Mouse (Mus musculus): Measurements from ENCODE around the gene Msantd2. TPM values are rescaled to one million over a fixed set of nuclear protein-coding genes. Genes with fewer than 3 reads are reported as not detected.

The Msantd2 gene
- total RNA-seq, 2 experiments from 2014 or later: 22.9 to 23.1 TPM

DNA sequence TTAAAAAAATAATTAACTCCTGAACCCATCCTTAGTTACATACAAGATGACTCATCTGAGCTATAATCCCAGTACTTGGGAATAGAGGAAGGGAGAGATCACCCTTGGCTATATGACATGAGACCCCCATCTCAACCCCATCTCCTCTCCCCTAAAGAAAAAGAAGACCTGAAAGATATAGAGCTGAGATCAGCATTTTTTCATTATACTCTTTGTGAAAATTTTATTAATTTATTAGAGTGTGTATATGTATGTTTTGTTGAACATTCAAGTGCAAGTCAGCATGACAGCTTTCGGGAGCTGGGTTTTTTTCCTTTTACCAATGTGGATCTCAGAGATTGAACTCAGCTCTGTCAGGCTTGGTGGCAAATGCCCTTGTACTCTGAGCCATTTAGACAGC, 12.1 kb downstream of the Msantd2 start:
- no peak for DNase-seq (ENCODE audit: low spot score in 2 of 2)

DNA sequence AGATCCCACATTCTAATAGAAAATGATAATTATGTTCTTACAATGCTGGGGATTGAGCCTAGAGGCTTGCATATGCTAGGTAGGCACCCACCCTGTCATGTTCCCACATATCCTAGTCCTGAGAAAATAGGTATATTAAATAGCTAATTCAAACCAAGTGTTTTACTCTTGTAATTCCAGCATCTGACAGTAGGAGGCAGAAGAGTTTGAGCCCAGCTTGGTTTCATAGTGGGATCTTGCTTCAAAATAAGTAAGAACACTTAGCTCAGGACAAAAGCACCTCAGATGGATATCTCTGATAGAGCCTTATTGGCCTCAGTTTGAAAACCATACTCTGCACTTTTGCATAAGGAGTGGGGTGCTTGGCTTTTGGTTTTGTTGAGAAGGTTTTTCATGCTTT, 15.2 kb downstream of the Msantd2 start:
- no peak for DNase-seq (ENCODE audit: low spot score in 2 of 2)

DNA sequence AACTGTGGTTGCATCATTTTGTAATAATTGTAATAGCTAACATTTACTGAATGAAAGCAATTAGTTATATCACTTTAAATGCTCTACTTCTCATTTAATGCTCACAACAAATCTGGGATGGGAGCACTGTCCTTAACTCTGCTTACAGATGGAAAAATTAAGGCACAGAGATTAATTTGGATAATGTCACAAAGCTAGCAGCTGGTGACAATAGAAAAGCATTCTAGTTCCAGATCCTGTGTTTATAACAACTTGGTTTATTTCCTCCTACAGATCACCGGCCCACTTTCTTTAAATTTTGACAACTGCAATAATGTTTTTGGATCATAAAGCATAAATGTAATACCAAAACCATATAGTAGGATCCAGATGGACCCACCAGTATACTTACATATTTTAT, 16.9 kb downstream of the Msantd2 start:
- DNase-seq (ENCODE audit: low spot score in 2 of 2): peak in 1 of 2 experiments; percentile 54

DNA sequence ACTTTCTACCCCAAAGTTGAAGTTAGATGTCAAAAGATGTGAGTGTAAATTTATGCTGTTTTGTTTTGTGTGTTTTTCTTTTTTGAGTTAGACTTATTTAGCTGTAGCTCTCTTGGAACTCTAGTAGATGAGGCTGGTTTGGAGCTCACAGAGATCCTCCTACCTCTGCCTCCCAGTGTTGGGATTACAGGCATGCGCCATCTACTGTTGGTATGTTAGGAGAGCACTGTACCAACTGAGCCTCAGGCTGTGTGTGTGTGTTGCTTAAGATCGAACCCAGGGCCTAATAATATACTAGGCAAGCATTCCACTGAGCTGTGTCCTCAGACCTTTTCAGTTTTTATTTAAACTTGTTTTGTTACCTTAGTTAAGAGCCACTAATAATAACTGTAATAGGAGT, 23.0 kb downstream of the Msantd2 start:
- no peak for DNase-seq (ENCODE audit: low spot score in 2 of 2)

DNA sequence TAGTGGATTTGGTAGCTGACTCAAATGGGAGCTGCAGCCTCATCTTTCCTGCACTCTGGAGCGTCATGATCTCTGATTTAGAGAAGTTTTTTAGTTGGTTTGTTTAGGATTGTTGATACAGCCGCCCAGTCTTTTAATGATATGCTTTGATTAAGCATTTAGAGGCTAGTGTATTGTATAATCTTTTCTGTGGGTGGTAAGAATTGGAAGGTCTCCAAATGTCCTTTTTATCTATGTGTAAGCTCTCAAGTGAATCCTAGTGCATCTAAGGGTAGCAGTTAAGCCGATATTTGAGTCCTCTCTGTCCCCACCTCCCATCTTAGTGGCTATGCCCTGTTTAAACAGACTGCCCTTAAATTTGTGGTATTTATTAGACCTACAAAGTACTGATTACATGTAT, 25.3 kb downstream of the Msantd2 start:
- DNase-seq (ENCODE audit: low spot score in 2 of 2): no peak

DNA sequence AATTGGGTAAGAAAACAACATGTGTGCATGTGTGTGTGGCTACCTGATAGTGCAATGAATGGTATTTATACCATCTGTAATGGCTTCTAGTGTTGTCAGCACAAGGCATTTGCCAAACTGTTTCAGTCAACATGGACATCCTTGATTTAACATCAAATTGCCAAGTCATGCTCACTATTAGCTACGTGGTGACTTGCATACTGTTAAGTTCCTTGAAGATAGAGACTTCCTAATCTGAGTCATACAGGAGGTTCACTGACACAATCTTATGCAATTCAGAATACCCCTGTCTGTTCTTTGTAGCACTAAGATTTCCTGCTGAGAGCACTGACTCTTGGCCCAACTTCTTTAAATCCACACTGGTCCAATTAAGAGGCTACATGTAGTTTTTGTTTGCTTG, 28.3 kb downstream of the Msantd2 start:
- no peak for DNase-seq (ENCODE audit: low spot score in 2 of 2)

DNA sequence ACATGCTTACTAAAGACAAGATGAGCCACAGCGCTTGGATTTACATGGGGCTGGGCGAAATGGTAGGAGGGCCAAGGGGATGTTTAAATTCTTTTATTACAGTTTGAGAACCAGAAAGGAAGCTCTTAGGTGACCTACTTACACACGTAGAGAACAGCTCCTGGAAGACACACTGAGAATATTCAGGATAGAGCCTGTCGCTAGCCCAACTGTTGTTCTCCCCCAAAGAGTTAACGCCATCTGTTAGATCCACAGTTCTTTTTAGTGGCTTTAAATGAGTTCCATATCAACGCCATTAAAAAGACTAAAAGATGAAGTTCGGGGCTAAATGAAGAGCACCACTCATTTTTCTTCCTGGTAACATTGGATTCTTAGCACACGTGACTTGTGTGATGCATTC, 29.9 kb downstream of the Msantd2 start:
- DNase-seq (ENCODE audit: low spot score in 2 of 2): peak in 1 of 2 experiments; percentile 60

DNA sequence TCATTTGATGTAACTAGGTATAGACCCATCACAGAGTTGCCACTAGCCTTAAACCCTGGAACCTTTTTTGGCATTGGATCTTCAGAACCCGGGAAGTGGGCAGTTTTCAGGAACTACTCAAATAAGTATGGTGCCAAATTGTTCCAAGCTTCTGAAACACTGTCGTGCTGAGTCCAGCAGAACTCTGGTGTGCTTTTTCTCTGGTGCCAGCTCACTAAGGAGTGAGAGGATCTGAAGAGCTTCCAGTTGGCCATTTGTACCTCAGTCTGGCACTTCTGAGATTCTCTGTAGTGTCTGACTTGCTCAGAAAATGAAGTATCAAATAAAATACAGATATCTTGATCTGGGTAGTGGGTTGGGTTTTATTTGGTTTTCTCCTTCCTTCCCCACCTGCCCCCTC, 30.9 kb downstream of the Msantd2 start:
- DNase-seq (ENCODE audit: low spot score in 2 of 2): no peak

DNA sequence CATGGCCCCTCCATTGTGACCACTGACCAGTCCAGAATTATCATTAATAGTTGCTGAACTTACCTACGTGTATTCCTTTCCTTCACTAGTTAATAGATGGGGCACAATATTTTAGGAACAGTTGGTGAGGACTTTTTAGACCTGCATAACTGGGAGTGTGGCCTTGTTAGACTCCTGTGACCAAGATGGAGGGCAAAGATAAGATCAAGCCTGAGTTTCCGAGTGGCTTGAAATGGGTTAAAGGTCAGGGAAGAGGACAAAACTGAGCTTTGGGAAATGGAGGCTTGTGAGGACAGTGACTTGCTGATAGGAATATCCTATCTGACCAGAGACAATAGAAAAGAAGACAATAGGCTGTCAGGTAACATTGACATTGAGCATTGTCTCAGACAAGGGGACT, 36.3 kb downstream of the Msantd2 start:
- no peak for DNase-seq (ENCODE audit: low spot score in 2 of 2)

DNA sequence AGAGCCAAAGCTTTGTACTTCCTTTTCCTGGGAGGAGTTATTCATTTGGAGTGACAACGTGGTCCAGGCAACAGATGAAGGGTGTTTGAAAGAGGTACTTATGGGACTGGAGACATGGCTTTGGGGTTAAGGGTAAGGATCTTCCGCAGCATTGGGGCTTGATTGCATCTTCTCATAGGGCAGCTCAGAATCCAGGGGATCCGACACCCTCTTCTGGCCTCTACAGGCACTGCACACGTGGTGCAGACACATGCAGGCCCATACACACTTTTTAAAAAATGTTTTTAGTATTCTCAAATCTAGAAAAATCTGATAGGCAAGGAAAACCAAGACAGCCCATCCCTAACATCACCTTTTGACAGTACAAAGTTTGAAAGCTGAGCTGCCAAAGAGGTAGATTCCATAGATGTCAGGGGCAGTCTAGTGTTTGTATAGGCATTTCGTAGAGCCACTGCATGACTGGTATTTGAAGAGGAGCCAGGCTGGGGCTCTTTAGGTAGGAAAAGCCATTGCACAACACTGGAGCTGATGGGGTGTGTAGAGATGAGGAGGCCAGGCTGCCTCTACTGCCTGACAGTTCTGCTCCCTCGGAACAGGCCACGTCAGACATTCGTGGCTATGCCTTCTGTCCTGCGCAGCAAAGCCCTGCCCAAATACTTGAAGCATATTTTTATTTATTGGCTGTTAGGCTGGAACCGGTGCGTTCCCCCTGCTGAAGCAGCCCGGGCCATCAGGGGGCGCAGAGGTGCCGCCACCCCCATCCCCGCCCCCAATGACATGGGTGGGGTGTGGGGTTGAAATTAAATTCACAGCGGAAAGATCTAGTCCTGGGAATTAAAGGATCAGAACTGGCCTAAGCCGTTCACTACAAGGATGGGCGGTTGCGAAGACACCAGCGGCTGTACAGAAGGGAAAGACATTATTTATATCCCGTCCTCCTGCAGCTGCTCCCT, 37.6 kb downstream of the Msantd2 start:
- DNase-seq (ENCODE audit: low spot score in 2 of 2): no peak

DNA sequence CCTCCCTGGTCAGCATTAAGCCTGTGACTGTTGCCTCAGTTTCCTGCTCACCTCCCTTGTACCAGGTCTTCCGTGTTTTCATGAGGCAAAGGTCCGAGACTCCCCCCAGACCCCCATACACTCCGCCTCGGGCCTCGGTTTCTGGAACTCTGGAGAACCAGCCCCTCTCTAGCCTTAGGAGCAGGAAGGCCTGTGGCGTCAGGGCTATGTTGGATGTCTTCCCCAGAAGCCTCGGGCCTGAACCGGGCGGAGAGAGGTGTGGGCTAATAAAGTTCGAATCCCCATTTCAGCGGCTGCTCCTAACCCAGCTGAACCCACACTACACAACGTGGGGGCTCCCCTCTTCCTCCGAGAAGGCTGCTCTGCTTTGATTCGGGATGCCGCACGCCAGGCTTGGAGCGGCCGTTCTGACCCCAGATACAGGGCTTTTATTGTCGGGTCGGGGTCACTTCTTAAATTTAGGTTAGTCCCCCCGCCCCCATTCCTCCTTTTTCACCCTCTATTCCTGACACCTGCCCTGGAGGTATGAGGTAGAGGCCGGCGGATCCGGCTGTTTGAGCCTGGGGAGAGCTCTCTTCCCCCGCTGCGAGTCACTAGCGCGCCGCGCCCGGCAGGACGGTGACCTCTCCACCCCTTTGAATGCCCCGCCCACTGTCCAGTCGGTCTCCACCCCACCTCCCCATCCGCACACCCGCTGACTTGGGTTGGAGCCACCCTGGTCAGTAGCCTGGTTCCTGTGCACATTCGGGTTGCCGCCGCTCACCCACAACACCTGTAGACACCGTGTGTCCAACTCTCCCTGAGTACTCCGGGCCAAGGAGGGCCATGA, 38.5 kb downstream of the Msantd2 start, which contains the start of gene Esam:
Esam (plus strand) TSS at position 683 of the 829 bp plus-strand sequence.
- no peak for DNase-seq (ENCODE audit: low spot score in 2 of 2)

DNA sequence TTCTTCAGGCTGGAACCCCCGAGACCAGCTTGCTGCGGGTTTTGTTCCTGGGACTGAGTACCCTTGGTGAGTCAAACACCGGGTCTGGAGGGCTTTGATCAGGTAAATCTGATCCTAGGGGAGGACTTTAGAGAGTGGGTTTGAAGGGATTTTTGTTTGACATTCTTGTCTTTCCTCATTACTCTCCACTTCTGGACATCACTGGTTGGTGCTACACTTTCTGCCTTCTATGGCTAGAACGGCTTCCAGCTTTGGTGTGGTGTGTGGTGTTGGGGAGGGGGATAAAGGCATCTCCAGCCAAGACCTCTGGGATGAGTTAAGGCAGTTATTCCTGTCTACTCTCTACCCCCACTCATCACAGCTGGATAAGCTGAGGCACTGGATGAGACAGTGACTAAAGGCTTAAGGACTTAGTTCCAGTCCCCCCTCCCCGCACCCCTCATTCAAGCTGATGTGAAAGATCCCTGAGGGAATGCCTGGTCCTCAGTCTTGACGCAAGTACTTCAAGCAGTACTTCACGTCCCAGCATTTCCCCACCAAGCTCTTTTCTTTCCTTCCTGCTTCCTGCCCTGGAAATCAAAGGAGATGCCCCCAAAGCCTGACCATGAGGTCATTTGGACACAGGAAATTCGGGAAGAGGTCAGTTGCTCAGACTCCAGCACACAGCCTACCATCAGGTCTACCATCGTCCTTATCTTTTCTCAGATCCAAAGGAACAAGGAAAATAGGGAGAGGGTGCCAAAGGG, 39.3 kb downstream of the Msantd2 start:
- DNase-seq (ENCODE audit: low spot score in 2 of 2): no peak

DNA sequence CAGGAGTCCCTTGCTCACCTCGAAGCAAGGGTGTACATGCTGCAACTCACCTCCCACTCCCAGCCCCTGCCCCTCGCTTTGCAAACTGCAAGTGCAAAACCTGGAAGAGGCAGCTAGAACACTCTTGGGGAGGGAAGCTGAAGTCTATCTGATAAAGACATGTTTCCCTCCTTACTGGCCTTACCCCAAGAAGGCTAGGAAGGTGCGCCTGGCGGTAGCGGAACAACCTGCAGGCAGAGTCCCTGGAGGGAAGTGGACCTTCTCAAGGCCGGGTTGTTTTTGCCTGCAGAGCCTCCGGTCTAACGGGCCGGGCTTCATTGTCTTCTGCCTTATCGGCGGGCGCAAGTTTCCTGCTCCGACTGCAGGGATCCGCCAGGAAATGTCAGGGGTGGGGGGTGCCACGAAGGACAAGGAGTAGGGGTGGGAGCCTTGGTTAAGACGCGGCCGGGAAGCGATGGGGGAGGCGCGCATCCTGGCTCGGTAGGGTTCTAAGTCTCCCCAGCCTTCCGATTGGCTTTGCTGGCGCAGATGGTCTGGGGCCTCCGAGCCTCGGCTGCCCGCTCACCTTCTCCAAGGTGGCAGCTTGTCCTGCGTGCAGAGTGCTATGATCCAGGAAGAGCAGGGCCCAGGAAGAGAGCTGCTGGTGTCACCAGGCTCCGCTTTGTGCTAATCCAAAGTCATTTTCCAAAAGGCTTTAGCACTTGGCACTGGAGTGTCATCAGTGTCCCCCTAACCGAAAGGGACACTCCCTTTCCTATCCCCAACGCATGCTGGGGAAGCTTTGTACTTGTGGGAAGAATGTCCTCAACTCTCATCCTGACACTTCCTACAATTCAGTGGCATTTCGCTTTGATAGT, 41.1 kb downstream of the Msantd2 start:
- no peak for DNase-seq (ENCODE audit: low spot score in 2 of 2)

DNA sequence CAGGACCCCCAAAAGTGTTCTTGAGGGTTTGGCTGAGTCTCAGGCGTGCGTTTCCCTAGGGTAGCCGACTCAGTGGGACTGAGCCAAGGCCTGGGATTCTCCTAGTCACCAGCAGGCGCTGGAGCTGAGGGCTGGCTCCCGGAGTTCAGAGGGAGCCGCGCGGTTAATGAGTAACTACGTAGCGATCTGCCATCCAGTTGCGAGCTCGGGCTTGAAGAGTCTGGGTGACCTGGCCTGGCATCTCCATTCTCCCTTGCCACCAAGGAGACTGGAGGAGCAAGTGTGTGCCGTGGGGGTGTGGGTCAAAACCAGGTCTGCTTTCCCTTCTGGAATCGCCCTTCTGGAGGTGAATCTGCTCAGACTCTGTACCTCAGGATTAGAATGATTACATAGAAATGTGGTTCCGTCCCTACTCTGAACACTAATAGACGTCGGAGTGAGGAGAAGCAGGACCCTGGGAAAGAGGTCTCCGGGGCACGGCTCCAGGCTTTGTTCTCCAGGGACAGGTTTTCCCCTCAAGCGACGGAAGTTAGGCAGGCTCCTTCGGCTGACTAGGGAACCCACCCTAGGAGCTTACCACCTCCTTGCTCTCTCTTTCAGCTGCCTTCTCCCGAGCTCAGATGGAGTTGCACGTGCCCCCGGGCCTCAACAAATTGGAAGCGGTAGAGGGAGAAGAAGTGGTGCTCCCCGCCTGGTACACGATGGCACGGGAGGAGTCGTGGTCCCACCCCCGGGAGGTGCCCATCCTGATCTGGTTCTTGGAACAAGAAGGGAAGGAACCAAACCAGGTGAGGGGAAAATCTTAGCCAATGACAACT, 42.0 kb downstream of the Msantd2 start:
- peak in 1 of 2 experiments; percentile 30 for DNase-seq (ENCODE audit: low spot score in 2 of 2)

DNA sequence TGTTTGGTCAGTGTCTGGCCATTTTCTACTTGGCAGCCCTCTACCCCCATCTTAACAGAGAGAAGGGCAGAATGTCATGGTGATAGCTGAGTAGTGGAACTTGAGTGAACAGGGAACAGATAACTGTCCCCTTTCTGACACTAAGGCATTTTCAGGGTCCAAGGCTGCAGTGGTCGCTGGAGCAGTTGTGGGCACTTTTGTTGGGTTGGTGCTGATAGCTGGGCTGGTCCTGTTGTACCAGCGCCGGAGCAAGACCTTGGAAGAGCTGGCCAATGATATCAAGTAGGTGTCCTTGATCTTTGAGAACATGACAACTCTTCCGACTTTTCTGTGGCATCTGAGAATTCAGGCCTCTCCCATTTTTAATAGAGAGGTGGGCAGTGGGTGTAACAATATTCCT, 47.7 kb downstream of the Msantd2 start:
- DNase-seq (ENCODE audit: low spot score in 2 of 2): no peak

DNA sequence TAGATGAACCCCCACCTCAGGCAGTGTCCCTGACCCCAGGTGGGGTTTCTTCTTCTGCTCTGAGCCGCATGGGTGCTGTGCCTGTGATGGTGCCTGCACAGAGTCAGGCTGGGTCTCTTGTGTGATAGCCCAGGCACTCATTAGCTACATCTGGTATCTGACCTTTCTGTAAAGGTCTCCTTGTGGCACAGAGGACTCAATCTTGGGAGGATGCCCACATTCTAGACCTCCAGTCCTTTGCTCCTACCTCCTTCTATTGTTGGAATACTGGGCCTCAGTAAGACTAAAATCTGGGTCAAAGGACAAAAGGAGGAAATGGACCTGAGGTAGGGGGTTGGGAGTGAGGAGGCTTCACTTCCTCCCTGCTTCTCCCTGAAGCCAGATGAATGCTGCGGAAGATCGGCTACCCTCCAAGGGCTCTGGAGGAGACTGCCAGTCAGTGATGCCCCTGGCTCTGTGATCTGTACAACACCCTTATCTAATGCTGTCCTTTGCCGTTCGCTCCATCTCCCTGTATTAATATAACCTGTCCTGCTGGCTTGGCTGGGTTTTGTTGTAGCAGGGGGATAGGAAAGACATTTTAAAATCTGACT, 48.6 kb downstream of the Msantd2 start:
- DNase-seq (ENCODE audit: low spot score in 2 of 2): no peak

DNA sequence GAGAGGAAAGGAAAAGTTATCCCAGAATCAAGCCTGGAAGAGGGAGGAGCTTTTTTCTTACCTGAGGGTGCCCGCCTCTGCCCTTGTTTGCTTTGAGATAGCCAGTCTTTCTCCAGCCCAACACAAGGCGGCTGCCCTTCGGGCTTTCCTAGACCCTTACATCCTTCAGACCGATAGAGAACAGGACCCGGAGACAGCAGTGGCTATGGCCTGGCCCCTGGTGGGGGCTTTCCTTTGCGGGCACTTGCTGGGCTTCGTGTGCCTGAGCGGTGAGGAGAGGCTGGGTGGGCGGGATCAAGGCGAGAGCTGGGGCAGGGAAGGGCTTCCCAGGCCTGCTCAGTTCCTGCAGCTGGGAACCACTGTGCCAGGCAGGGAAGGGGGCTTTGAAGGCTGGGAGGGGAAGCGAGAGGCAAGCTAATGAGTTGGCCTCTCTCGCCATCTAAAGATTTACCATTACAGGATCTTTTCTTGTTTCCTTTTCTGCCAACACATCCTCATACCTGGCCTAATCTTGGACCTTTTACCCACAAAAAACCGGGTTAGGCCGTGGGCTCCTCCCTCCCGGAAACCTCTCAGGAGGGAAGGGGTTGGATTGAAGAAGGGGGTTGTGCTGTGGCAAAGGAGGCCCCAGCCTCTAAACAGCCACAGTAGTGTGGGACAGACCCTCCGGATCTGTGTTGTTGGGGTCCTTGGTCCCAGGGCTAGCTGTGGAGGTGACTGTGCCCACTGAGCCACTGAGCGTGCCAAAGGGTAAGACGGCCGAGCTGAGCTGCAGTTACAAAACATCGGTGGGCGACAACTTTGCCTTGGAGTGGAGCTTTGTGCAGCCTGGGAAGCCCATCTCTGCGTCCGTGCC, 50.3 kb downstream of the Msantd2 start, which contains the start of gene Vsig2:
Vsig2 (plus strand) TSS at position 86 of the 856 bp plus-strand sequence.
- DNase-seq (ENCODE audit: low spot score in 2 of 2): no peak

DNA sequence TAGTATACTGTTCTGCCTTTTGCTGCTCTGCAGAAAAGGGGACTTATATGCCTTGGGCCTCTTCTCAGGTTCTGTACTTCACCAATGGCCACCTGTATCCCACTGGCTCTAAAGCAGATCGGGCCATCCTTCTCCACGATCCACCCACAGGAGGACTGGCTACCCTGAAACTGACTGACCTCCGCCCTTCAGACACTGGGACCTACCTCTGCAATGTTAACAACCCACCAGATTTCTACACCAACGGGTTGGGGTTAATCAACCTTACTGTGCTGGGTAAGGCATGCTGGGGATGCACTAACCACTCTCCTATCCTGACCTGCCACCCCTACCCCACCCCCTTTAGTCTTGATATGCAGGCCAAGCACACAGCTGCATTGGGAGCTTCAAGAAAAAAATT, 51.1 kb downstream of the Msantd2 start:
- DNase-seq (ENCODE audit: low spot score in 2 of 2): peak in 1 of 2 experiments; percentile 6
